Mouse (Mus musculus) olfactory bulb, adult 2 months (tissue): ENCODE measurements around the gene Chrne. TPM values are rescaled to one million over a fixed set of nuclear protein-coding genes. Genes with fewer than 3 reads are reported as not detected.
"Not testable (repeated sequence)": the region's sequence is repeated elsewhere in the genome, so short reads cannot be mapped to it uniquely, and the experiment has no call there.

Experiments used
- H3K27ac ChIP-seq: fragments of 200-500 bp; 2 replicates; pipeline ENCODE4 v1.5.1; 2012; ENCODE audit warnings: low read depth, low read length; ENCODE audit not compliant: insufficient read depth
- H3K4me1 ChIP-seq: fragments of 200-500 bp; 2 replicates; pipeline ENCODE4 v1.6.1; 2012; ENCODE audit warnings: low read length; ENCODE audit not compliant: control insufficient read depth, insufficient read depth
- H3K4me3 ChIP-seq: fragments of 200-500 bp; 2 replicates; pipeline ENCODE4 v1.5.1; 2012; ENCODE audit warnings: mild to moderate bottlenecking, low read depth, low read length, moderate library complexity; ENCODE audit not compliant: insufficient read depth
- CTCF ChIP-seq: fragments of 200-500 bp; IDR thresholded peaks from 2 replicates; pipeline ENCODE4 v1.5.1; 2012; ENCODE audit warnings: low read depth, mild to moderate bottlenecking, low read length, moderate library complexity; ENCODE audit not compliant: insufficient read depth
- POLR2A ChIP-seq: fragments of 200-500 bp; IDR thresholded peaks from 2 replicates; pipeline ENCODE4 v1.6.1; 2012; ENCODE audit warnings: mild to moderate bottlenecking, low read depth, low read length, moderate library complexity; ENCODE audit not compliant: insufficient read depth
- WGBS: fragments of 180-500 bp; shearing (Covaris S2); methylation state at CpG from one replicate; pipeline ENCODE4 v1.1.7; 2018; 5-methylcytosine and 5-hydroxymethylcytosine counted together
- polyA plus RNA-seq: library from polyadenylated mRNA; stranded (reverse); fragments of >200 nt; gene quantifications from 2 replicates; pipeline ENCODE4 v1.2.4, GENCODE M21; 2012; ENCODE audit warnings: low replicate concordance; ENCODE audit not compliant: missing spikeins, insufficient read depth, insufficient read length

The Chrne gene
- polyA plus RNA-seq, 1 experiment = not detected

DNA sequence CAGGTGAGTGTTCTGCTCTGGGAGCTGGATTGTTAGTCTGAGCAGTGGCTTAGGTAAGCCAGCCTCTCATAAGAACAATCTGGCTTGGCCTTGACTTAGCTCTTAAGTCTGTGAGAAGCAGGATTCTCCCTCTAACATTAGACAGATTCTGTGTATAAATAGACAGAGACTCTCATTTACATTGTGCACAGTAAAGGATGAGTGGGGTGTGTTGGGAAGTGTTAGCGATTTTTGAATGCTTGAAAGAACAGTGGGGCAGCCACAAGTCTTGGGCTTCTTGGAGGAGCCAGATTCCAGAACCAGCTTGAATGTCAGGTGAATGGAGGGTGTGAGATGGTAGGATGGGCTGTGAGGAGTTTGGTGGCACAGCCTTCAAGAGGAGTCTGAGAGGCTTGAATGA, 47.4 kb downstream of the Chrne start:
- Histone ChIP-seq H3K4me1 (peaks cover 15% of the 10 kb centered on the region), H3K4me3 (no peak overlapping the region), H3K27ac (no peak overlapping the region)
- 51% methylated on average over 1 of the region's 1 CpGs for WGBS
- TF ChIP-seq CTCF (no peak), POLR2A (no peak)

DNA sequence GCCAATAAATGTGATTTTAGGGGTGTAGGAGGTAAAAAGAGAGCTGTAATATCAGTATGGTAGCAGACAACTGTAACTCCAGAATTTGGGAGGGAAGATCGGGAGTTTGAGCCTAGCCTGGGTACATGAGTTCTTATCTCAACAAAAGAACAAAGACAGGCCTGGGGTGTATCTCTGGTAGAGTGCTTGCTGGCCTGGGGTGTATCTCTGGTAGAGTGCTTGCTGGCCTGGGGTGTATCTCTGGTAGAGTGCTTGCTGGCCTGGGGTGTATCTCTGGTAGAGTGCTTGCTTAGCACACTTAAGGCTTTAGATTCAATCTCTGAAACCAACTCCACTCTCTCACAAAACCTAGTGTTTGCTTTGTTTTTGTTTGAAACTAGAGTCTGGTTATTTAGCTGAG, 48.4 kb downstream of the Chrne start:
- 97% methylated on average over 1 of the region's 1 CpGs for WGBS
- H3K4me3 ChIP-seq, H3K27ac ChIP-seq: not testable (repeated sequence)
- H3K4me1 ChIP-seq = peaks cover 14% of the 10 kb centered on the region

DNA sequence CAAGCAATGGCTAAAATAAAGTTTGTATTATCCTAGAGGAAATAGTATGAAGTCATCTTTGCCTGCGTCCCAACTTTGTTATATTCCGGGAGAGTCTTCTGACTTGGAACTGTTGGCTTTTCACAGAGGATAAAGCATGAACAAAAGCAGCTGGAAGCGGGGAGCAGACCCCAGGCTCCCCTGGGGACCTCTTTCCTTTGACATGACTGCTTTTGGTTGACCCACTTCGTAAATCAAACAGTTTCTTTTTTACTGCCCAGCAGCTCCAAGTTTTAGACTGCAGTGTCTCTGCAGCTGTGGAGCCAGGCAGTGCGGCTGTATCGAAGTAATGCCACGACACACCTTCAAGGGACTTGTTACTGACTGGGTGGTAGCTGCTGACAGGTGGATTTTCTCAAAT, 52.4 kb downstream of the Chrne start:
- TF ChIP-seq CTCF (no peak), POLR2A (no peak)
- Histone ChIP-seq H3K4me1 (peaks cover 9% of the 10 kb centered on the region), H3K27ac (no peak overlapping the region), H3K4me3 (no peak overlapping the region)
- 63% methylated on average over 7 of the region's 7 CpGs for WGBS

Other genes with a start within 250 kb of the Chrne start
- not detected in 2 replicates for gene Pelp1, start 209.2 kb downstream of the Chrne start, polyA plus RNA-seq
- not detected in 2 replicates for gene Arrb2, start 186.6 kb downstream of the Chrne start, polyA plus RNA-seq
- gene Med11, start 167.3 kb downstream of the Chrne start, polyA plus RNA-seq = not detected in 2 replicates
- not detected in 2 replicates for gene Zmynd15, start 159.8 kb downstream of the Chrne start, polyA plus RNA-seq
- not detected in 2 replicates for gene Cxcl16, start 159.2 kb downstream of the Chrne start, polyA plus RNA-seq
- gene Tm4sf5, start 114.0 kb downstream of the Chrne start, polyA plus RNA-seq = not detected in 2 replicates
- not detected in 2 replicates for gene Vmo1, start 104.6 kb downstream of the Chrne start, polyA plus RNA-seq
- gene Gltpd2, start 100.0 kb downstream of the Chrne start, polyA plus RNA-seq = not detected in 2 replicates
- gene Psmb6, start 93.8 kb downstream of the Chrne start, polyA plus RNA-seq = not detected in 2 replicates
- gene Gm40193, start 86.3 kb downstream of the Chrne start, polyA plus RNA-seq = not detected in 2 replicates
- gene Pld2, start 79.2 kb downstream of the Chrne start, polyA plus RNA-seq = not detected in 2 replicates
- gene Mink1, start 56.3 kb downstream of the Chrne start, polyA plus RNA-seq = 190 TPM in 1 of 2 replicates, not detected in the other
- gene 4930544D05Rik, start 3.4 kb downstream of the Chrne start, polyA plus RNA-seq = not detected in 2 replicates
- gene Gp1ba, start 19.9 kb upstream of the Chrne start, polyA plus RNA-seq = not detected in 2 replicates
- gene Rnf167, start 28.0 kb upstream of the Chrne start, polyA plus RNA-seq = not detected in 2 replicates
- not detected in 2 replicates for gene Slc25a11, start 28.3 kb upstream of the Chrne start, polyA plus RNA-seq
- 496 and 550 TPM in 2 replicates for gene Pfn1, start 35.4 kb upstream of the Chrne start, polyA plus RNA-seq
- gene Eno3, start 38.0 kb upstream of the Chrne start, polyA plus RNA-seq = not detected in 2 replicates
- not detected in 2 replicates for gene Spag7, start 50.2 kb upstream of the Chrne start, polyA plus RNA-seq
- gene Camta2, start 68.9 kb upstream of the Chrne start, polyA plus RNA-seq = not detected in 2 replicates
- gene Inca1, start 80.9 kb upstream of the Chrne start, polyA plus RNA-seq = not detected in 2 replicates
- not detected in 2 replicates for gene Kif1c, start 81.3 kb upstream of the Chrne start, polyA plus RNA-seq
- not detected in 2 replicates for gene Zfp3, start 145.0 kb upstream of the Chrne start, polyA plus RNA-seq
- not detected in 2 replicates for gene Scimp, start 193.4 kb upstream of the Chrne start, polyA plus RNA-seq
- not detected in 2 replicates for gene Rabep1, start 225.6 kb upstream of the Chrne start, polyA plus RNA-seq